Mouse (Mus musculus): ENCODE data around the gene Sdk2. TPM values are rescaled to one million over a fixed set of nuclear protein-coding genes. Genes with fewer than 3 reads are reported as not detected.

Gene Sdk2
- polyA plus RNA-seq, 1 experiment from 2014 or later: 4.1 TPM

DNA sequence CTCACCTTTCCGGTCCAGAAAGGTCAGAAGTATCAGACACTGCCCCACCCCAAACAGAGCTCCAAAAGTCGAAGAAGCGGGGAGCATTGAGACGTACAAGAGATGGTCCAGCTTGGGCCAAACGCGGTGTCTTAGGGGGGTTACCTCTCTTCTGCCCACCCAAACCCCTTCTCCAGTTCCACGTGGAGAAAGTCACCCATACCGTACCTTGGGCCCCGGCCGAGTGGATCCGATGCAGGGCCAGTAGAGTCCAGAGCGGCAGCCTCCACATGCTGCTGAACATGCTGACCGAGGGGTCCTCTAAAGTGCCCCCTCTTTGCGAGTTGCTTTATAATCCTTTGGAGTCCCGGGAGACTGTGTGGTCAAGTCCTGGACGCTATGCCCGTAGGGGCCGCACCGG lies 1.2 kb downstream of the Sdk2 start:
- DNase-seq (ENCODE audit: low spot score): no peak
- WGBS: under 1% methylated on average over 19 of the region's 19 CpGs

DNA sequence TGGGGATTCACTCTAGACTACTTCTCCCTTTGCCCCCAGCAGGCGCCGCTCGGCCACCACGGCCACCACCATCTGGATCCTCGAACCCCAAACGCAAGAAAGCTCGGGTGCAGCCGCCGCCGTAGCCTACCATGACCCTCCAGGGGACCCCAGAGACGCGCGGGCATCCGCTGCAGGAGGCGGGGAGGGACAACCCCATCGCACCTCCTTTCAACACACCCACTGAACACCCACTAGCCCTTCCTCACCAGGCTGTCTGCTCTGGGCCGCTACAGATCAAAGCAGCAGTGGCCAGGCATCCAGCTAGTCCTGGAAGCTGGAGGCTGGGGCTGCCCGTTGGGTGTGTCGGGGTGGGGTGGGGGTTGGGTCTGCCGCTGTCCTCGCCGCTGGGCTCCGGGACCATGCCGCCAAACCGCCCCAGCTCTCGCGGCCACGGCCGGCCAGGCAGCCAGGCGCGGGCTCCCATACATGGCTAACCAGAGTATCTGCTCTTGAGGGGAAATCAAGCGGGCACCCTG lies 1.9 kb downstream of the Sdk2 start:
- Histone ChIP-seq H3K27ac (peak overlapping the region; percentile 93), H3K4me1 (peaks cover 71% of the 10 kb centered on the region), H3K4me3 (peak overlapping the region; percentile 76), H3K27me3 (ENCODE audit: insufficient read depth, poor library complexity, severe bottlenecking) (peaks cover 80% of the 10 kb centered on the region), H3K9me3 (no peaks in the 10 kb centered on the region), H3K36me3 (no peaks in the 10 kb centered on the region)
- 1% methylated on average over 32 of the region's 32 CpGs for WGBS
- peak; percentile 82 for DNase-seq (ENCODE audit: low spot score)

More for the DNA sequence above, 1.2 kb downstream of the Sdk2 start:
- H3K27me3 ChIP-seq (ENCODE audit: insufficient read depth, poor library complexity, severe bottlenecking): peaks cover 80% of the 10 kb centered on the region
- peak overlapping the region; percentile 93 for H3K27ac ChIP-seq
- no peaks in the 10 kb centered on the region for H3K36me3 ChIP-seq
- H3K4me3 ChIP-seq: peak overlapping the region; percentile 76
- peaks cover 66% of the 10 kb centered on the region for H3K4me1 ChIP-seq
- H3K9me3 ChIP-seq: no peaks in the 10 kb centered on the region

DNA sequence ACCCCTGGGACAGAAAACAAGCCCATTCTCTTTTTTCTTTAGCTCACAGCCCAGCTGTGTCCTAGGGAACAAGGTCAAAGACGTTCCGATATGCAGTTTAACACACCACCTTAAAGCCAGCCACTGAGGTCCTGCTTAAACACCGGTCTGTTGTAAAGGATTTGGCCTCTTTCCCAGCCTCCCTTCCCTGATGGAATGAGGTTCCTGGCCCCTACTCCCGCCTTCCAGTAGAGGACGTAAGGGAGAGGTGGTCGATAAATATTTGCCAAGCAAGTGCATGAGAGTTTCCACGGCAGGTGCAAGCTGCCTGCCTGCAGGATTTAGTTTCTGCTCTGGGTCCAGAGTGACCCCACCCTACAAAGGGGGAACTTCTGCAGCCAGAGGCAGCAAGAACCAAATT lies 4.9 kb downstream of the Sdk2 start:
- Histone ChIP-seq H3K27me3 (ENCODE audit: insufficient read depth, poor library complexity, severe bottlenecking) (peaks cover 79% of the 10 kb centered on the region), H3K9me3 (no peaks in the 10 kb centered on the region), H3K27ac (0 out of 2 replicates have a peak overlapping the region, but pooled peaks have one; percentile 29), H3K36me3 (no peaks in the 10 kb centered on the region), H3K4me3 (no peak overlapping the region), H3K4me1 (peaks cover 61% of the 10 kb centered on the region)
- no peak for DNase-seq (ENCODE audit: low spot score)
- WGBS: 61% methylated on average over 7 of the region's 7 CpGs

DNA sequence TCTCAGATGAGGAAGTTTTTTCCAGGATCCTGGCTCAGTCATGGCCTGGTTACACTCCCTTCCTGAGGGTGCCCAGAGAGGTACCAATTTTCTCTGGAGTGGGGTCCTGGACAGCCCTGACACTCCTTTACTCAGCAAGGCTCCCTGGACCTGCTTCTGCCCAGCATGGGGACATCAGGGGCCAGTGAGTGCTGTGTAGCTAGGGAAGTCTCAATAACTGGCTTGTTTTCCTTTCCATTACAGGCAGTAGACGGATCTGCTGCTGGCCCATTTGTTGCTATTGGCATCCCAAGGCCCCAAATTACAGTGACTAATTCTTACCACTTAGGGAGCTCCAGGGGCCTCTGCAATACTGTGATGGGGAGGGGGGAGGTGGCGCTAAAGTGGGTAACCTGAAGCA lies 5.6 kb downstream of the Sdk2 start:
- H3K27me3 ChIP-seq (ENCODE audit: insufficient read depth, poor library complexity, severe bottlenecking): peaks cover 78% of the 10 kb centered on the region
- H3K27ac ChIP-seq: no peak overlapping the region
- DNase-seq (ENCODE audit: low spot score): no peak
- H3K4me3 ChIP-seq: no peak overlapping the region
- H3K4me1 ChIP-seq: peaks cover 55% of the 10 kb centered on the region
- 61% methylated on average over 2 of the region's 2 CpGs for WGBS
- no peaks in the 10 kb centered on the region for H3K36me3 ChIP-seq
- no peaks in the 10 kb centered on the region for H3K9me3 ChIP-seq

DNA sequence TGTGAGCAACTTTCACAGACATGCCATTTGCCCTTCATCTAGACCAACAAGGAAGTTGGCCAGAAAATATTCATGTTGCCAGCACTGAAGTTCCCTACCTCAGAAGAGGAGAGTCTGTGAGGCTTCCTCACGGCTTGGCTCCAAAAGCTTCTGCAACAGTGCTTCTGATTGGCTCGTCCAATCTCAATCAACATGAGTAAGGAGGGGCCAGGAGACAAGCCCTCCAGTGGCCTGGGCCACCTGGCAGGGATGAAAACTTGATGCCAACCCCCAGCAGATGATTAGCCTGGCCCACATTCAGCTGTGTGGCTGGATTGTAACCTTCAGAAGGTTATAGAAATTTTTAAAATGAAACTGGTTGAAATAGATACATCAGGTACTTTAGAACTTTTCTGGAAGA lies 10.5 kb downstream of the Sdk2 start:
- Histone ChIP-seq H3K27me3 (ENCODE audit: insufficient read depth, poor library complexity, severe bottlenecking) (peaks cover 29% of the 10 kb centered on the region; the same call in 1 of the 2 replicates), H3K4me3 (no peak overlapping the region), H3K9me3 (no peaks in the 10 kb centered on the region), H3K36me3 (no peaks in the 10 kb centered on the region), H3K4me1 (peaks cover 31% of the 10 kb centered on the region), H3K27ac (no peak overlapping the region)
- DNase-seq (ENCODE audit: low spot score): no peak
- WGBS: 58% methylated on average over 2 of the region's 2 CpGs

DNA sequence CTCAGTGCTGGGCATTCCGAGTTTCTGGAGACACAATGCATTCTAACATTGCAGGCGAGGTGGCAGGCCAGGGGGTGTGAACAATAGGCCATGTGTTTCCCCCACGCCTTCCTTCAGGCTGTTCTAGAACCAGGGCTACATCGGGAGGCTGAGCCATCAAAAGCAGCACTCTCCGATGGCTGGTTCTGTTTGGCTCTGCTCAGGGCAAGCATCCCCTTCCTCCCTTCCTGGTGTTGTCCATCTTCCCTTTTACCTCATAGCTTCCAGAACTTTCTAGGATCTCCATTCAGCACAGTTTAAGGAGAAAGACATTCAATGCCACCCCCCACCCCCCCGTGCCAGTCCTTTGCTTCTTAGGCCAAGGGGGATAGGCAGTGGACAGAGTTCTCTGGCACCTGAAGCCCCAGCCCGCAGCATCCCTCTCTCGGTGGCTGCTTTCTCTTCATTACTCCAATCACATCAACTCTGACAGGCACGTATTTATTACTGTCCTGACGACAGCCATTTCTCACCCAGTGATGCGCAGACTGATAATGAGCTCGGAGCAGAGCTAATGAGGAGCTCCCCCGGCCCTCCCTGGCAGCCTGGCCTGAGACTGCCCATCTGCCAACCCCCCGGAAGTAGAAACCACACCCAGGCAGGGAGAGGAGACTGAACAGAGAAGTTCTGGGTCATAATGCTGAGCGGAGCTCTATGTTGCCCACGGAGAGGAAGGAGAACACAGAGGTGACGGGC lies 12.1 kb downstream of the Sdk2 start:
- no peak for DNase-seq (ENCODE audit: low spot score)

DNA sequence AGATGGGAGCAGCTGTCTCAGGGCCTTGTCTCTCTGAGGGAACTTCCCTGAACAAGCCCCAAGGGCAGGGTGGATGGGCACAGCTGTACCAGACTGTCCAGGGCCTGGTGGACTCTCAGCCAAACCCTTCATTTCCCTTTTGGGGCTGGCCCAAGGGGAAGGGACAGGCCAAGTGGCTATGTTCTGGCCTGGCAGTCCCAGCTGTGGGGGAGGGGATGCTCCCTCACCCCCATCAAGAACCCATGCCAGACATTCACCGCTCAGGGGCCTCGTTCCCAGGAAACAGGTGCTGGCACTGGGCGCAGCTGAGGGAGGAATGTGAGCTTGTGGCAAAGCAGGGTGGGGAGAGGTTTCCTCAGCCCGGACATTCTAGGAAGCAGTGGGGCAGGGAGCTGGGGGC lies 15.5 kb downstream of the Sdk2 start:
- H3K36me3 ChIP-seq: peaks cover 3% of the 10 kb centered on the region; the same call in 1 of the 2 replicates
- H3K9me3 ChIP-seq: no peaks in the 10 kb centered on the region
- 68% methylated on average over 4 of the region's 4 CpGs for WGBS
- H3K4me3 ChIP-seq: no peak overlapping the region
- no peaks in the 10 kb centered on the region for H3K27me3 ChIP-seq (ENCODE audit: insufficient read depth, poor library complexity, severe bottlenecking)
- DNase-seq (ENCODE audit: low spot score): no peak
- peaks cover 57% of the 10 kb centered on the region for H3K4me1 ChIP-seq
- peak overlapping the region; percentile 70 for H3K27ac ChIP-seq

More for the DNA sequence above, 12.1 kb downstream of the Sdk2 start:
- H3K36me3 ChIP-seq: no peaks in the 10 kb centered on the region
- no peak overlapping the region for H3K4me3 ChIP-seq
- 73% methylated on average over 17 of the region's 17 CpGs for WGBS
- H3K9me3 ChIP-seq: no peaks in the 10 kb centered on the region
- no peak overlapping the region for H3K27ac ChIP-seq
- peaks cover 35% of the 10 kb centered on the region for H3K4me1 ChIP-seq
- 0 out of 2 replicates have a peak, but pooled peaks cover 15% of the 10 kb centered on the region for H3K27me3 ChIP-seq (ENCODE audit: insufficient read depth, poor library complexity, severe bottlenecking)

DNA sequence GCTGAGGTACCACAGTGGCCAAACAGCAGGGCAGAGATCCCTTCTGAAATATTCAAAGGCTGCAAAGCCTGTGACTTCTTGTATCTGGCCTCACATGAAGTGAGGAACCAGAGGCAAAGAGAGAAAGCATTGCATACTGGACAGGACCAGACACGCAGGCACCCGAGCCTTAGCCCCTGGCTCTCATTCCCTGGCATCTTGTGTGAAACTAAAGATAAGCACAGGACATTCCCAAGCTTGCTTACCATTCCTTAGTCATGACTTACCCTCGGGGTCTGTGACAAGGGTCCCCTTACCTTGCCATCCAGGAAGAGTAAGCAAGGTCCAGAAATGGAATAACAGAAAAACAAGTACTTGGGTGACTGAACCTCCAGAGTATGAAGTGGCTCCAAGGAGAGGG lies 16.3 kb downstream of the Sdk2 start:
- DNase-seq (ENCODE audit: low spot score): no peak
- 37% methylated on average over 3 of the region's 3 CpGs for WGBS
- peaks cover 3% of the 10 kb centered on the region; the same call in 1 of the 2 replicates for H3K36me3 ChIP-seq
- no peaks in the 10 kb centered on the region for H3K27me3 ChIP-seq (ENCODE audit: insufficient read depth, poor library complexity, severe bottlenecking)
- H3K27ac ChIP-seq: peak overlapping the region; percentile 33; the same call in 1 of the 2 replicates
- no peaks in the 10 kb centered on the region for H3K9me3 ChIP-seq
- H3K4me3 ChIP-seq: no peak overlapping the region
- H3K4me1 ChIP-seq: peaks cover 57% of the 10 kb centered on the region

DNA sequence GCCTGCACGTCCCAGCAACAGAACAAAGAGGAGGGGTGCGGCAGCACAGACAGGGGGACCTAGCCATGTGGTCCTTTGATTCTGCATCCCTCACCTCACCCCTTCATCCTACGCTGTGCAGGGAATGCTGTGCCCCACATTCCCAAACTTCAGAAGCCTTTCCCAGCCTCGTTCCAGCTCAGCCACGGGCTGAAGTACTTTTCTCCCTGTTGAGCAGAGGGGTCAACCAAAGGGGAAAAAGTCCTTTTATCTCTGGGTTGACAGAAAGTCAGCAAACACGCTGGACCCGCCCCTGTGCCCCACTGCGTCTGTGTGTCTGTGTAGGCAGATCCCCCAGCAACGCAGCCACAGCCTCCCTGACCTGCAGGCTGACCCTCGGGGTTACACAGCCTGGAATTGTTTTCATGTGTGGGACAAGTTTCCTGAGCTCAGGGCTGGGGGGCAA lies 18.9 kb downstream of the Sdk2 start:
- peak; percentile 83 for DNase-seq (ENCODE audit: low spot score)
- no peaks in the 10 kb centered on the region for H3K27me3 ChIP-seq (ENCODE audit: insufficient read depth, poor library complexity, severe bottlenecking)
- 9% methylated on average over 10 of the region's 10 CpGs for WGBS
- H3K4me3 ChIP-seq: peak overlapping the region; percentile 35
- H3K27ac ChIP-seq: peak overlapping the region; percentile 87
- no peaks in the 10 kb centered on the region for H3K9me3 ChIP-seq
- H3K4me1 ChIP-seq: peaks cover 62% of the 10 kb centered on the region
- peaks cover 3% of the 10 kb centered on the region; the same call in 1 of the 2 replicates for H3K36me3 ChIP-seq

DNA sequence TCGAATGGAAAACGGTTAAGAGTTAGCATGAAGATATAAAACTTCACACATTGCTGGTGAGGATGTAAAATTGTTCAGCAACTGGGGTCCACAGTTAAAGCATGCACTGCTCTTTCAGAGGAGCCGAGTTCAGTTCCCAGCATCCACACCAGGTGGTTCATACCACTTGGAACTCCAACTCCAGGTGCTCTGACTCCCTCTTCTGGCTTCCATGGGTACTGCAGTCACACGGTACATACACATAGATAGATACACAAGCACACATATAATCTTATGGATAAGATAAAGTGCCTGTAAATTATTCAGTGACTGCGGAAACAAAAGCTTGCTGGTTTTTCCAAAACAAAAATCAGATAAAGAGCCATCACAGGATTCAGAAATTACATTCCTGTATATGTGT lies 19.9 kb downstream of the Sdk2 start:
- H3K27me3 ChIP-seq (ENCODE audit: insufficient read depth, poor library complexity, severe bottlenecking): no peaks in the 10 kb centered on the region
- H3K27ac ChIP-seq: no peak overlapping the region
- WGBS: 91% methylated on average over 5 of the region's 5 CpGs
- H3K36me3 ChIP-seq: peaks cover 3% of the 10 kb centered on the region; the same call in 1 of the 2 replicates
- H3K9me3 ChIP-seq: no peaks in the 10 kb centered on the region
- DNase-seq (ENCODE audit: low spot score): no peak
- H3K4me1 ChIP-seq: peaks cover 72% of the 10 kb centered on the region
- H3K4me3 ChIP-seq: no peak overlapping the region

DNA sequence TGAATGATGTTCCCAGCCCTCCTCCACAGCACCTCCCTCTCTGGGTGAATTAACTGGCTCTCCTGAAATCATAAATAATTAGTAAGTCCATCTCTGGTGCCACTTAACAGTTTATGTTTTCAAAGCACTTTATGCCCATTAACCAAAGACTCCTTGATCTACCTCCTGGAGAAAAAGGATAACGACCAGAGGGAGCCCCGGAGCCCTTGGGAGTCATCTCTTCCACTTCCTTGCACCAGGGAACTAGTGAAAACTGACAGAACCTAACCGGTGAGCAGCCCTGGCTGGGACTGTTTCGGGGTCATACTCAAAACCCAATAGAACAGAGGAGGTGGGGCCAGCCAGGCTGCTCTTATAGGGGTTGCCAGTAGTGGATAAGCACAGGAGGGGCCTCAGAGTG lies 22.5 kb downstream of the Sdk2 start:
- no peak overlapping the region for H3K4me3 ChIP-seq
- H3K9me3 ChIP-seq: no peaks in the 10 kb centered on the region
- 71% methylated on average over 4 of the region's 4 CpGs for WGBS
- H3K27ac ChIP-seq: peak overlapping the region; percentile 31; the same call in 1 of the 2 replicates
- DNase-seq (ENCODE audit: low spot score): no peak
- peaks cover 74% of the 10 kb centered on the region for H3K4me1 ChIP-seq
- peaks cover 3% of the 10 kb centered on the region; the same call in 1 of the 2 replicates for H3K36me3 ChIP-seq
- no peaks in the 10 kb centered on the region for H3K27me3 ChIP-seq (ENCODE audit: insufficient read depth, poor library complexity, severe bottlenecking)

DNA sequence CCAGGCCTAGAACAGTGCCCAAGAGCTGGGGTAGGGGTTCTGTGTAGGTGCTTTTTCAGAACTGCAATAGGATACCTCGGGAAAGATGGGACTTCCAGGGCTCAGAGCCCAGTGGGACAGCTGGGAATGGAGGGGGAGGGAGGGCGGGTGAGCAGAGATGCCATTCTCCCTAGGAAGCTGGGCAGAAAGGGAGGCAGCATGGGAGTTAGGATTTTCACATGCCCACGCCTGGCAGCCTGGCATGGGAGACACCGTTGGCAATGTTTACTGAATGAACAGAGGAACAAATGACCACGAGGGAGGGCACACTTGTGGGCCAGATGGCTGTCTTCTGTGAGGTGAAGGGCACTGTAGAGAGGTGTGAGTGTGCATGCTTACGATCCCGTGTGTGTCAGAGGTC lies 23.3 kb downstream of the Sdk2 start:
- DNase-seq (ENCODE audit: low spot score): no peak
- H3K9me3 ChIP-seq: no peaks in the 10 kb centered on the region
- H3K4me3 ChIP-seq: no peak overlapping the region
- 60% methylated on average over 7 of the region's 7 CpGs for WGBS
- no peaks in the 10 kb centered on the region for H3K27me3 ChIP-seq (ENCODE audit: insufficient read depth, poor library complexity, severe bottlenecking)
- peaks cover 3% of the 10 kb centered on the region; the same call in 1 of the 2 replicates for H3K36me3 ChIP-seq
- H3K4me1 ChIP-seq: peaks cover 71% of the 10 kb centered on the region
- H3K27ac ChIP-seq: peak overlapping the region; percentile 64; the same call in 1 of the 2 replicates

DNA sequence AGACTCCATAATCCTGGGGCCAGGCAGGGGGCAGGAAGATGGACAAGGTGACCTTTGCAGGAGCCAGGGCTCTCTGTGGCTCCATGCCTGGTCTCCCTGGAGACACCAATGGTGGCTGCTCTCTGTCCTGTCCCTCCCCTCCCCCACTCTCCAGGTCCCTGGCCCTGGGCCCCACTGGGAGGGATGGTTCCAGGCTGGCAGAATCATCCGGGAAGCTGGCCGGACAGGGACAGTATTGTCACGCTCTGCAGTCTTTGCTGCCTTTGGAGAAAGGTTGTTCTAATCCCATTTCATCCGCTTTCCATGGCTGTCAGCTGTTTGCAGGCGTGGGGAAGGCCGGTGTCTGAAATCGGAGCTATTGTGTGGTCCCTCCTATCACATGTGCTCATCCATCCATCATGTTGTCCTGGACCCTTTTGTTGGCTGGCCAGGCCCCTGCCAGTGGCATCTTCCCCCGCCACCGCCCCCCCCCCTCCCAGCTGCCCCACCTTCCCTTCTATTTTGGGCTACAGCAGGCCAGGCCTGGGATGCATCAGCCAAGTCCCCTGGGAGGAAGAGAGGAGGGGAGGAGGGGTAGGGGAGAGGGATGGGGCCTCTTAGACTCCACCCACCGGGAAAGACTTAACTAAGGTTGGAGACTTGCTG lies 26.3 kb downstream of the Sdk2 start:
- peak; percentile 90 for DNase-seq (ENCODE audit: low spot score)
- Histone ChIP-seq H3K36me3 (no peaks in the 10 kb centered on the region), H3K4me1 (peaks cover 75% of the 10 kb centered on the region), H3K4me3 (peak overlapping the region; percentile 13), H3K27me3 (ENCODE audit: insufficient read depth, poor library complexity, severe bottlenecking) (no peaks in the 10 kb centered on the region), H3K9me3 (no peaks in the 10 kb centered on the region), H3K27ac (peak overlapping the region; percentile 84)
- 13% methylated on average over 10 of the region's 10 CpGs for WGBS

All from heart, embryonic 10.5 days (tissue).